Mouse (Mus musculus) heart, embryonic 11.5 days (tissue): ENCODE results near the gene Tet2. TPM values are rescaled to one million over a fixed set of nuclear protein-coding genes. Genes with fewer than 3 reads are reported as not detected.
A peak's percentile ranks its signal among the peaks of the same experiment; 100 is the strongest.
"Not testable (repeated sequence)": the region's sequence is repeated elsewhere in the genome, so short reads cannot be mapped to it uniquely, and the experiment has no call there.

Source experiments
- ATAC-seq: fragments of 200-750 bp; cut with Nextera tagmentation; replicated peaks from 2 replicates; pipeline ENCODE4 v1.8.0; 2017; ENCODE audit warnings: moderate library complexity; ENCODE audit not compliant: insufficient number of reproducible peaks, low FRiP score, low TSS enrichment
- H3K27ac ChIP-seq: fragments of 300-500 bp; sonication (generic); 2 replicates; pipeline ENCODE4 v1.5.1; 2014; ENCODE audit warnings: mild to moderate bottlenecking, low read depth, low read length
- H3K27me3 ChIP-seq: fragments of 300-500 bp; sonication (generic); 2 replicates; pipeline ENCODE4 v1.6.1; 2014; ENCODE audit warnings: mild to moderate bottlenecking, low read length, mixed read lengths; ENCODE audit not compliant: control insufficient read depth, insufficient read depth
- H3K36me3 ChIP-seq: fragments of 300-500 bp; sonication (generic); 2 replicates; pipeline ENCODE4 v1.6.1; 2014; ENCODE audit warnings: mild to moderate bottlenecking, low read length, moderate library complexity, mixed read lengths; ENCODE audit not compliant: control insufficient read depth, insufficient read depth
- H3K4me1 ChIP-seq: fragments of 300-500 bp; sonication (generic); 2 replicates; pipeline ENCODE4 v1.6.1; 2014; ENCODE audit warnings: low read length; ENCODE audit not compliant: control insufficient read depth, insufficient read depth
- H3K4me2 ChIP-seq: fragments of 300-500 bp; sonication (generic); 2 replicates; pipeline ENCODE4 v1.6.1; 2014; ENCODE audit warnings: mild to moderate bottlenecking, moderate library complexity
- H3K4me3 ChIP-seq: fragments of 300-500 bp; sonication (generic); 2 replicates; pipeline ENCODE4 v1.5.1; 2014; ENCODE audit warnings: low read depth, low read length
- H3K9ac ChIP-seq: fragments of 300-500 bp; sonication (generic); 2 replicates; pipeline ENCODE4 v1.6.1; 2014; ENCODE audit warnings: mild to moderate bottlenecking, low read depth, low read length, moderate library complexity
- H3K9me3 ChIP-seq: fragments of 300-500 bp; sonication (generic); replicated peaks from 2 replicates; pipeline ENCODE4 v1.6.1; 2016; ENCODE audit warnings: low read length; ENCODE audit not compliant: control insufficient read depth
- WGBS: fragments of 180-500 bp; shearing (Covaris S2); extraction: QIAGEN DNeasy Blood & Tissue Kit; methylation state at CpG from one replicate; pipeline ENCODE4 v1.1.7; 2014; ENCODE audit not compliant: insufficient replicate concordance; 5-methylcytosine and 5-hydroxymethylcytosine counted together
- polyA plus RNA-seq: library from polyadenylated mRNA; unstranded; fragments of >200 nt; fragmentation: Nextera tagmentation; extraction: Ambion mirVana; gene quantifications from 2 replicates; pipeline ENCODE4 v1.2.1, GENCODE M21; 2014

Tet2 gene
- polyA plus RNA-seq, 1 experiment from 2014 or later, result 19.4 TPM

- no peaks in the 10 kb centered on the region for H3K36me3 ChIP-seq
- no peaks in the 10 kb centered on the region for H3K4me1 ChIP-seq
- peak overlapping the region; percentile 91 for H3K9ac ChIP-seq
- no peaks in the 10 kb centered on the region for H3K27me3 ChIP-seq
- ATAC-seq, result no peak
- peak overlapping the region; percentile 88 for H3K27ac ChIP-seq
- peak overlapping the region; percentile 82 for H3K4me3 ChIP-seq
- no peaks in the 10 kb centered on the region for H3K9me3 ChIP-seq
- peak overlapping the region; percentile 77 for H3K4me2 ChIP-seq
- WGBS, result under 1% methylated on average over 21 of the region's 21 CpGs
Observed at GRCm38 (mm10) chr3:133543101-133544020, 1.6 kb downstream of the Tet2 start.

DNA sequence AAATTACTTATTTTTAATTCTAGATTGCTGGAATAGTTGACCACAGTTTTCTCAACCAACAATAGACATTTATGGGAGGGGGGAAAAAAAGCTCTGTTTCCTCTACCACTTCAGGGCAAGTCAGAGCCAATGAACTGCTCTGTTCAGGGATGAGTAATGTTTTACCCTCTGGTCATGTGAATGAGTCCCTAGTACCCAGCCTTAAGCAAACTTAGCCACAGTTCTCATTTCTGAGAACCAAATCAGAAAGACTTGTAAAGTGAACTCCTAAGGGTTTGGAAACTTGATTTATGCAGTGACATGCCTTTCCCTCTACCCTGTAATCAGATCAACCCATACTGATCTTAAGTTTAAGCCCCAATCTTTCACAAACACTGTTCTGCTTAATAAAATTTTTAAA, 2.9 kb downstream of the Tet2 start:
- no peaks in the 10 kb centered on the region for H3K36me3 ChIP-seq
- no peak overlapping the region for H3K27ac ChIP-seq
- no peak overlapping the region for H3K9ac ChIP-seq
- peak overlapping the region; percentile 22 for H3K4me2 ChIP-seq
- no peaks in the 10 kb centered on the region for H3K27me3 ChIP-seq
- no peaks in the 10 kb centered on the region for H3K9me3 ChIP-seq
- 0 out of 2 replicates have a peak overlapping the region, but pooled peaks have one; percentile 5 for H3K4me3 ChIP-seq
- H3K4me1 ChIP-seq, result no peaks in the 10 kb centered on the region
- ATAC-seq, result no peak

DNA sequence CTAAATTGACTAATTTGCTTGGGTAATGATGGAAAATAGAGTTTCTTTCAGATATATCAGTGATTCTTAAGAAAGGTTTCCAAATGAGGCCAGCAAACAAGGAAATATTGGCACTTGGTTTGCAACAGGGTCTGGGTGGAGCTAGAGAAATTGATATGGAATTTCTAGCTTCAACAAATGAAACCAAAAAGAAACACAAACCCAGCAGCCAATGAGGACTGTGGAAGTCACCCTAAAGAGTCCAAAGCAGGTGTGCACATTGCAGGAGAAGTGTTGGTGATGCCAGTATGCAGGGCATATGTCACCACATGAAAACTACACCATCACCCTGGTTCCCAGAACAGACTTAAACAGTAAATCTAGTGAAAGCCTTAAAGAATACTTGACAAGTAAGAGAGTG, 3.9 kb downstream of the Tet2 start:
- no peak for ATAC-seq
- Histone ChIP-seq H3K4me1 (no peaks in the 10 kb centered on the region), H3K4me3 (no peak overlapping the region), H3K4me2 (no peak overlapping the region), H3K27ac (no peak overlapping the region), H3K27me3 (no peaks in the 10 kb centered on the region), H3K36me3 (no peaks in the 10 kb centered on the region; the same call in 1 of the 2 replicates), H3K9ac (no peak overlapping the region), H3K9me3 (no peaks in the 10 kb centered on the region)

GRCm38 (mm10) chr3:133539991-133540390, 4.9 kb downstream of the Tet2 start:
- ATAC-seq, result no peak
- Histone ChIP-seq H3K9me3 (no peaks in the 10 kb centered on the region), H3K4me3 (no peak overlapping the region), H3K4me2 (no peak overlapping the region), H3K9ac (no peak overlapping the region), H3K27me3 (no peaks in the 10 kb centered on the region), H3K27ac (no peak overlapping the region), H3K36me3 (no peaks in the 10 kb centered on the region; the same call in 1 of the 2 replicates), H3K4me1 (no peaks in the 10 kb centered on the region)
- 70% methylated on average over 4 of the region's 4 CpGs for WGBS

DNA sequence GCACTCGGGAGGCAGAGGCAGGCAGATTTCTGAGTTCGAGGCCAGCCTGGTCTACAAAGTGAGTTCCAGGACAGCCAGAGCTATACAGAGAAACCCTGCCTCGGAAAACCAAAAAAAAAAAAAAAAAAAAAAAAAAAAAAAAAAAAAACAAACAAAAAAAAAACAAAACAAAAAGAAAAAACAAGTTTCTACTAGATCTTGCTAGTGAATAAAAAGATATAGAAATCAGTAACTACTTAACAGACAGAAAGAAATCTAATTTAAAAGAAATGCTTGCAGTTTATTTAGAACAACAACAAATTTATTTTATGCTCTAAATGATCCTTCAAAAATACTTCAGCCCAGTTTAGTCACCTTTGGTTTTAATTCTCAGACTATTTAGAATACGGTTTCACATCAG, 6.4 kb downstream of the Tet2 start:
- not testable (repeated sequence) for ATAC-seq, H3K4me2 ChIP-seq, H3K9ac ChIP-seq, H3K27me3 ChIP-seq, H3K36me3 ChIP-seq, H3K4me1 ChIP-seq, H3K4me3 ChIP-seq, H3K27ac ChIP-seq, H3K9me3 ChIP-seq
- WGBS, result 73% methylated on average over 4 of the region's 4 CpGs

DNA sequence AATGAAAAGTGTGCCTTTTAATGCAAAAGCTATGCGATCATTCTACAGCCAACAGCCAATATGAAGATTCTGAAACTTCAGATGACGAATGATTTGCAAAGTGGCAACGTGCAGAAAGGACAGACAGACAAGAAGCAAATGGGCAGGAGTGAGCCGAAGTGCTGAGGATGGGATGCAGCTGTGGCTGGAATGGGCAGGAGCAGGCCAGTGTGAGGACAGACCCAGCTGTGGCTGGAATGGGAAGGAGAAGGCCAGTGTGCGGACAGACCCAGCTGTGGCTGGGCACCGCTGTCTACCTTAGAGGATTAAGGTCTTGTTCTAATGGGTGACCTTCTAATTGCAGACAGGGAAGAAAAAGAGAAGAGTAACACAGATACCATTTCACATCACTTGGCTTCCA, 9.3 kb downstream of the Tet2 start:
- Histone ChIP-seq H3K4me1 (peaks cover 6% of the 10 kb centered on the region), H3K36me3 (no peaks in the 10 kb centered on the region; the same call in 1 of the 2 replicates), H3K9me3 (no peaks in the 10 kb centered on the region), H3K9ac (no peak overlapping the region), H3K4me3 (no peak overlapping the region), H3K27ac (no peak overlapping the region), H3K4me2 (no peak overlapping the region), H3K27me3 (no peaks in the 10 kb centered on the region)
- 70% methylated on average over 6 of the region's 6 CpGs for WGBS
- ATAC-seq, result no peak

GRCm38 (mm10) chr3:133534066-133534465, 10.9 kb downstream of the Tet2 start:
- ATAC-seq, result no peak
- no peak overlapping the region for H3K4me2 ChIP-seq
- peaks cover 6% of the 10 kb centered on the region for H3K4me1 ChIP-seq
- WGBS, result 29% methylated on average over 6 of the region's 6 CpGs
- H3K4me3 ChIP-seq, result no peak overlapping the region
- H3K9me3 ChIP-seq, result no peaks in the 10 kb centered on the region
- H3K27me3 ChIP-seq, result no peaks in the 10 kb centered on the region
- no peak overlapping the region for H3K27ac ChIP-seq
- H3K9ac ChIP-seq, result no peak overlapping the region
- H3K36me3 ChIP-seq, result no peaks in the 10 kb centered on the region; the same call in 1 of the 2 replicates

DNA sequence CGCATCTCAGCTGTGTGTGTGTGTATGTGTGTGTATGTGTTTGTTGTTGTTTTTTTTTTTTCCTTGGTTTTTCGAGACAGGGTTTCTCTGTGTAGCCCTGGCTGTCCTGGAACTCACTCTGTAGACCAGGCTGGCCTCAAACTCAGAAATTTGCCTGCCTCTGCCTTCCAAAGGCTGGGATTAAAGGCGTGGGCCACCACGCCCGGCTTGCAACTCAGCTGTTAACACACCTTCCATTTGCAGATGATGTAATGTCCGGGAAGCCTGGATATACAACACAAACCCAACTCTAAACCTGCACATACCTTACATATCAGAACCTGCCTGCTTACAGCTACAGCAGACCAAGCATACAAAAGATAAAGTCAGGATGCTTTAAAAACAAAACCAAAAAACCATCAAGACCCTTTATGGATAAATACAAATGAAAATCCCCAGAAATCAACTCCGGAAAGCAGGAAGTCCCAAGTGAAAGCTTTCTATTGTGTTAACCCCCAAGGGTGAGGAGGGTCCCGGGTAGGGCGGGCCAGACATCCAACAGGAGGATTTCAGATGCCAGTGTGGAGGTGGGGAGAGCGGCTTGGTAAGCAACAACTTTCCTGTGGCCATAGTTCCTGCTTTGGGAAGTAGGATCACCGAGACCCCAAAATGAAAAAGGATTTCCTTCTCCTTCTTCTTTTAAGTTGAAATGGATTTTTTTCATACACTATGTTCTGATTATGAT, 11.5 kb downstream of the Tet2 start:
- no peak overlapping the region for H3K9ac ChIP-seq
- no peaks in the 10 kb centered on the region; the same call in 1 of the 2 replicates for H3K36me3 ChIP-seq
- no peak overlapping the region for H3K4me2 ChIP-seq
- no peaks in the 10 kb centered on the region for H3K9me3 ChIP-seq
- WGBS, result 53% methylated on average over 11 of the region's 11 CpGs
- no peak overlapping the region for H3K4me3 ChIP-seq
- no peak for ATAC-seq
- no peaks in the 10 kb centered on the region for H3K27me3 ChIP-seq
- peaks cover 6% of the 10 kb centered on the region for H3K4me1 ChIP-seq
- no peak overlapping the region for H3K27ac ChIP-seq
